Mouse (Mus musculus) monocyte, adult 5-6 weeks (primary cell): ENCODE measurements around the gene 1700074P13Rik. TPM values are rescaled to one million over a fixed set of nuclear protein-coding genes. Genes with fewer than 3 reads are reported as not detected.
"Not testable (repeated sequence)": the region's sequence is repeated elsewhere in the genome, so short reads cannot be mapped to it uniquely, and the experiment has no call there.

Experiments
- ATAC-seq: fragments of 153-309, 156-312 bp; replicated peaks from 2 replicates; pipeline ENCODE4 v1.8.0; 2017; ENCODE audit warnings: mild to moderate bottlenecking; ENCODE audit not compliant: low TSS enrichment, insufficient number of reproducible peaks, severe bottlenecking, poor library complexity, low FRiP score
- total RNA-seq: library from RNA; stranded (forward); fragments of 200-1000, 200-491, 200-594 nt; gene quantifications from 3 replicates; pipeline ENCODE4 v1.2.3, GENCODE M21; 2017

1700074P13Rik gene
- total RNA-seq = 0.76 TPM in 1 of 3 replicates, not detected in the others

DNA sequence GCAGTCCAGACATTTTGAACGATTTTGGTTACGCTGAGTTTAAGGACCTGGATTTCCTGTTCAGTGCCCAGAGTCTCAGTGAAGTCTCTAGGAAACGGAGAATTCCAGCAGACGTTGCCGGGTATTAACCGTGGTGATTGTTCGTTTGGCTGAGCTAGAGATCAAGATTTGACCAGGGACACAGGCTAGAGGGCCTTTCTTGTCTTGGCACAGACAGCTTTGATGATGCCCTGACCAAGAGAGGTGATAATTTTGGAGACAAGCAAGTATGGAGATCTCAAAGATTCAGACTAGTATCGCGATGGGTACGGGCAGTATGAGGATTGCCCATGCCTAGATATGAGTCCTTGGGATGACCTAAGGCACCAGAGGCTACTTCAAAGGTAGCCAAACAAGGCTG, at the start of gene 1700074P13Rik:
Gene 1700074P13Rik, minus strand, starts transcription at position 101 of the 400 bp plus-strand sequence.
- ATAC-seq = no peak

- ATAC-seq = not testable (repeated sequence)
Observed at GRCm38 (mm10) chr6:40964454-40964853, 24.1 kb upstream of the 1700074P13Rik start, which contains the start of gene 1810009J06Rik. 1810009J06Rik (plus strand) TSS chr6:40964754.

DNA sequence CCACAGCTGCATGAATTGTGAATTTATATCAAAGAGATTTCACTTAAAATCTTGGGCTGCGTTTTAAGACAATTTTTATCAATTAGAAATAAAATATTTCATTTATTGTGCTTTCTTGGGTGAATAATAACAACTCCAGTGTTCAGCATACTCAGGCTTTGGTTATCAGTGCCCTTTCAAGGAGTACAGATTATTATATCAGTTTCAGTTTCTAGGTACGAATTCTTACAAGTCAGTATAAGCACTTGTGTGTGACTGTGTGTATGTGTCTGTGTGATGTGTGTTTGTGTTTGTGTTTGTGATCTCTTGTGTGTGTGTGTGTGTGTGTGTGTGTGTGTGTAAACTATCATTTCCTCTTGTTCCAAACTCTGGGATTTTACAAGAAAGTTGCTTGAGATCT, 13.4 kb upstream of the 1700074P13Rik start:
- ATAC-seq = no peak

DNA sequence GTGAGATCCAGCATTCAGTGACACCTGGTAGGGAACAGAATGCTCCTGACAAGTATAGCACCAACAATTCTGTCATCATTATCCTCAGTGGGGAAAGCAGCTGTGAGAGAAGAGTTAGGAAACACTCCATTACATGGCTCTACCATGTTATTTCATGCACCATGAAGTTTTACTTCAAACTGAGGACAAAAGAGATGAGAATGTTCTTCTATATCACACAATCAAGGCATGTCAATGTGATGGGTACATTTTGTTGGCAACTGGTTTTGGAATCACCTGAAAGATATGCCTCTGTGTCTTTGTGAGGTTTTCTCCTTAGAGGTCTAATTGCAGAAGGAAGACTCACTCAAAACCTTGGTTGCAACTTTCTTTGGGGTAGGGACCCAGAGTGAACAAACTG, 11.4 kb upstream of the 1700074P13Rik start, which contains the start of gene Gm4744:
Gene Gm4744, minus strand, starts transcription at position 101 of the 400 bp plus-strand sequence.
- ATAC-seq = no peak

- no peak for ATAC-seq
Observed at GRCm38 (mm10) chr6:40919954-40920353, 20.4 kb downstream of the 1700074P13Rik start.

- ATAC-seq = no peak
Observed at GRCm38 (mm10) chr6:40900287-40900686, 40.1 kb downstream of the 1700074P13Rik start, which contains the start of gene Prss58. Prss58 (minus strand) TSS chr6:40900387.

DNA sequence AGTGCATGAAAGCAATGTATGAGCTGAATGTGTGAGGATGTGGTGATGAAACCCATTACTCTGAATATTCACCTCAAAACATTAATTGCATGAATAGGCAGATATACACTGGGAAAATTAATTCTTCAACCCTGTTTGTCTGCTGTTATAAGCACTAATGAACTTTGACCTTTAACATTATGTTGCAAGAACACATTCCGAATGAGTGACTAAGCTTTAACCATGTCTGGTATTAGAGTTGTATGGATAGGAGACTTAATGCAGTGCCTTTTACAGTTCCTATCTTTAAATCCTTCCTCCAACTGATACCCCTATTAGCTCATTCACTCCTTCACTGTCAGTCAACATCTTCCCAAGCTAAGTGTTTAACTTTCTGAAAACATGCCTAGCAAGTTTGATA, 45.6 kb downstream of the 1700074P13Rik start:
- ATAC-seq = no peak

DNA sequence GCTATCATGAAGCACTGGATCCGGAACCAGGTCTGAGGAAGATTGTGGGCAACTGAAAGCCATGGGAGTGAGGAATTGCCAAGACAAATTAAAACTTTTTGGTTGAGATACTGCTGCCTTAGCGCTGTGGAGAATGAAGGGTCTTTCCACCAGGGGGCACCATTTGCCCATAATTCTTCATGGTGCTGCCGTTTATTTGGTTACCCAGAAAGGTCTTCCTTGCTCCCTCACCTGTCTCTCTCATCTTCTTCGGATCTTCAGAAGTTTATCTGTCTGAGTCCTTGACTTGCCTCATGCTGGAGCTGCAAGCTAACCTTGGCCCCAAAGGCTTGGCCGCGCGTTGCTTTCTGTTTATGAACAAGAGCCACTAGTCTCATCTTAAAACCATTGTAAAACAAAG, 46.8 kb downstream of the 1700074P13Rik start:
- peak; percentile 27; the same call in 1 of the 2 replicates for ATAC-seq

GRCm38 (mm10) chr6:40891754-40892153, 48.6 kb downstream of the 1700074P13Rik start:
- ATAC-seq = no peak

- ATAC-seq = peak; percentile 92
Observed at GRCm38 (mm10) chr6:40890973-40891372, 49.4 kb downstream of the 1700074P13Rik start.

- no peak; the same call in 1 of the 2 replicates for ATAC-seq
Observed at GRCm38 (mm10) chr6:40887394-40887793, 53.0 kb downstream of the 1700074P13Rik start, which contains the start of gene Moxd2. Moxd2 (minus strand) TSS chr6:40887494.

Other genes with a start within 250 kb of the 1700074P13Rik start
- not detected in 3 replicates for gene Moxd2, start 53.1 kb downstream of the 1700074P13Rik start, total RNA-seq
- 1.3 to 2.0 TPM in 2 of 3 replicates, not detected in the other for gene Prss58, start 40.2 kb downstream of the 1700074P13Rik start, total RNA-seq
- not detected in 3 replicates for gene Gm4744, start 11.3 kb upstream of the 1700074P13Rik start, total RNA-seq
- not detected in 3 replicates for gene 1810009J06Rik, start 24.2 kb upstream of the 1700074P13Rik start, total RNA-seq
- gene Gm2663, start 58.9 kb upstream of the 1700074P13Rik start, total RNA-seq = not detected in 3 replicates
- gene 2210010C04Rik, start 95.0 kb upstream of the 1700074P13Rik start, total RNA-seq = not detected in 3 replicates